Mouse (Mus musculus) MEL (cell line): ENCODE results near the gene Daglb.

Experiments used
- GABPA ChIP-seq: IDR thresholded peaks from 2 replicates; pipeline ENCODE4 v1.6.1; 2012; ENCODE audit warnings: low read depth, mild to moderate bottlenecking, inconsistent platforms, low read length, improper control_type of control experiment, moderate library complexity
- TBP ChIP-seq: IDR thresholded peaks from 2 replicates; pipeline ENCODE4 v1.8.0; 2011; ENCODE audit warnings: low read depth, low read length, improper control_type of control experiment
- USF1 ChIP-seq: IDR thresholded peaks from 2 replicates; pipeline ENCODE4 v1.6.1; 2014; ENCODE audit warnings: low read depth, mild to moderate bottlenecking, inconsistent platforms, low read length, improper control_type of control experiment, moderate library complexity

DNA sequence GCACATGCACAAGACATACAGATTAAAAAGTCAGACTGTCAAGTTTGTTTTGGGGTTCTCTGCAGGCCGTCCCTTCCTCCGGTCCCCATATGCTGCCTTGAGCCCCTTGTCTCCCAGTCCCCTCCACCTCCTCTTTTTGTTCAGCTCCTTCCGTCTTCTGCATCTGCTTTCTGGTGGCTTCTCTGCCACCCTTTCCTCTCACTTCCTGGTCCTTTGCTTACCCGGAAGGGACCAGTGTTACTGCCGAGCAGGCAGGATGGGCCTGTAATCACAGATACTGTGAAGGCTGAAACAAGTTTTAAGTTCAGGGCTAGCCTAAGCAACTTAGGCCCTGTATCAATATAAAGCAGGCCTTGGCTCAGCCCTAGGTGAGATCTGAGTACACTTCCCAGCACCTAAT is 23.6 kb downstream of the Daglb start:
- no peak for TF ChIP-seq GABPA
- no peak for TF ChIP-seq TBP
- no peak for TF ChIP-seq USF1
